Mouse (Mus musculus): ENCODE measurements around the gene Atrnl1. TPM values are rescaled to one million over a fixed set of nuclear protein-coding genes. Genes with fewer than 3 reads are reported as not detected.
"Not testable (repeated sequence)": the region's sequence is repeated elsewhere in the genome, so short reads cannot be mapped to it uniquely, and the experiment has no call there.

The Atrnl1 gene
- polyA plus RNA-seq, 1 experiment from 2014 or later: 5.6 TPM

- H3K4me2 ChIP-seq; H3K27me3 ChIP-seq (ENCODE audit: control insufficient read depth, insufficient read depth, low read length); H3K9ac ChIP-seq (ENCODE audit: low read length); H3K4me1 ChIP-seq (ENCODE audit: control insufficient read depth, insufficient read depth, low read length); H3K27ac ChIP-seq (ENCODE audit: low read depth, low read length); H3K4me3 ChIP-seq (ENCODE audit: low read depth, low read length); ATAC-seq (ENCODE audit: low FRiP score); H3K36me3 ChIP-seq (ENCODE audit: control insufficient read depth, insufficient read depth, low read length); DNase-seq (ENCODE audit: low spot score, missing footprints); H3K9me3 ChIP-seq (ENCODE audit: control insufficient read depth, low read length): not testable (repeated sequence)
- WGBS: 93% methylated on average over 8 of the region's 9 CpGs
Observed at GRCm38 (mm10) chr19:58050410-58050809, 439.6 kb downstream of the Atrnl1 start.

GRCm38 (mm10) chr19:58050986-58051385, 440.2 kb downstream of the Atrnl1 start:
- Histone ChIP-seq H3K27me3 (ENCODE audit: control insufficient read depth, insufficient read depth, low read length) (no peaks in the 10 kb centered on the region), H3K4me1 (ENCODE audit: control insufficient read depth, insufficient read depth, low read length) (0 out of 2 replicates have a peak, but pooled peaks cover 2% of the 10 kb centered on the region), H3K4me2 (no peak overlapping the region), H3K4me3 (ENCODE audit: low read depth, low read length) (no peak overlapping the region), H3K36me3 (ENCODE audit: control insufficient read depth, insufficient read depth, low read length) (no peaks in the 10 kb centered on the region), H3K9ac (ENCODE audit: low read length) (no peak overlapping the region), H3K9me3 (ENCODE audit: control insufficient read depth, low read length) (no peaks in the 10 kb centered on the region), H3K27ac (ENCODE audit: low read depth, low read length) (no peak overlapping the region)
- DNase-seq (ENCODE audit: low spot score, missing footprints) (peak; percentile 69), ATAC-seq (ENCODE audit: low FRiP score) (no peak)
- WGBS: 97% methylated on average over 8 of the region's 8 CpGs

GRCm38 (mm10) chr19:58051905-58052304, 441.1 kb downstream of the Atrnl1 start:
- Histone ChIP-seq H3K27ac (ENCODE audit: low read depth, low read length) (no peak overlapping the region), H3K4me1 (ENCODE audit: control insufficient read depth, insufficient read depth, low read length) (0 out of 2 replicates have a peak, but pooled peaks cover 2% of the 10 kb centered on the region), H3K36me3 (ENCODE audit: control insufficient read depth, insufficient read depth, low read length) (no peaks in the 10 kb centered on the region), H3K4me3 (ENCODE audit: low read depth, low read length) (no peak overlapping the region), H3K9ac (ENCODE audit: low read length) (no peak overlapping the region), H3K9me3 (ENCODE audit: control insufficient read depth, low read length) (no peaks in the 10 kb centered on the region), H3K4me2 (no peak overlapping the region), H3K27me3 (ENCODE audit: control insufficient read depth, insufficient read depth, low read length) (no peaks in the 10 kb centered on the region)
- ATAC-seq (ENCODE audit: low FRiP score) (no peak), DNase-seq (ENCODE audit: low spot score, missing footprints) (peak; percentile 83)
- 84% methylated on average over 13 of the region's 13 CpGs for WGBS

- DNase-seq (ENCODE audit: low spot score, missing footprints): peak; percentile 82
Observed at GRCm38 (mm10) chr19:58052444-58053135, 441.8 kb downstream of the Atrnl1 start.

GRCm38 (mm10) chr19:58059719-58060118, 448.9 kb downstream of the Atrnl1 start:
- no peaks in the 10 kb centered on the region for H3K36me3 ChIP-seq (ENCODE audit: control insufficient read depth, insufficient read depth, low read length)
- H3K27ac ChIP-seq (ENCODE audit: low read depth, low read length): no peak overlapping the region
- H3K9ac ChIP-seq (ENCODE audit: low read length): no peak overlapping the region
- WGBS: 30% methylated on average over 9 of the region's 9 CpGs
- no peak overlapping the region for H3K4me2 ChIP-seq
- no peaks in the 10 kb centered on the region for H3K27me3 ChIP-seq (ENCODE audit: control insufficient read depth, insufficient read depth, low read length)
- no peak overlapping the region for H3K4me3 ChIP-seq (ENCODE audit: low read depth, low read length)
- no peak for ATAC-seq (ENCODE audit: low FRiP score)
- no peaks in the 10 kb centered on the region for H3K9me3 ChIP-seq (ENCODE audit: control insufficient read depth, low read length)
- H3K4me1 ChIP-seq (ENCODE audit: control insufficient read depth, insufficient read depth, low read length): peaks cover 21% of the 10 kb centered on the region
- DNase-seq (ENCODE audit: low spot score, missing footprints): peak; percentile 94

More at GRCm38 (mm10) chr19:58052444-58053135, 441.8 kb downstream of the Atrnl1 start:
- H3K9me3 ChIP-seq (ENCODE audit: control insufficient read depth, low read length): no peaks in the 10 kb centered on the region
- H3K4me1 ChIP-seq (ENCODE audit: control insufficient read depth, insufficient read depth, low read length): 0 out of 2 replicates have a peak, but pooled peaks cover 2% of the 10 kb centered on the region
- H3K27me3 ChIP-seq (ENCODE audit: control insufficient read depth, insufficient read depth, low read length): no peaks in the 10 kb centered on the region
- 76% methylated on average over 13 of the region's 13 CpGs for WGBS
- no peak for ATAC-seq (ENCODE audit: low FRiP score)
- H3K27ac ChIP-seq (ENCODE audit: low read depth, low read length): no peak overlapping the region; the same call in 1 of the 2 replicates
- H3K4me2 ChIP-seq: no peak overlapping the region
- H3K9ac ChIP-seq (ENCODE audit: low read length): no peak overlapping the region
- H3K4me3 ChIP-seq (ENCODE audit: low read depth, low read length): no peak overlapping the region
- H3K36me3 ChIP-seq (ENCODE audit: control insufficient read depth, insufficient read depth, low read length): no peaks in the 10 kb centered on the region

- Histone ChIP-seq H3K27ac (ENCODE audit: low read depth, low read length) (peak overlapping the region; percentile 44), H3K9me3 (ENCODE audit: control insufficient read depth, low read length) (no peaks in the 10 kb centered on the region), H3K36me3 (ENCODE audit: control insufficient read depth, insufficient read depth, low read length) (no peaks in the 10 kb centered on the region), H3K4me3 (ENCODE audit: low read depth, low read length) (no peak overlapping the region), H3K4me1 (ENCODE audit: control insufficient read depth, insufficient read depth, low read length) (peaks cover 21% of the 10 kb centered on the region), H3K4me2 (peak overlapping the region; percentile 3; the same call in 1 of the 2 replicates), H3K27me3 (ENCODE audit: control insufficient read depth, insufficient read depth, low read length) (no peaks in the 10 kb centered on the region), H3K9ac (ENCODE audit: low read length) (no peak overlapping the region)
- peak; percentile 60 for ATAC-seq (ENCODE audit: low FRiP score)
- WGBS: 23% methylated on average over 12 of the region's 12 CpGs
- DNase-seq (ENCODE audit: low spot score, missing footprints): peak; percentile 91
Observed at GRCm38 (mm10) chr19:58060199-58060853, 449.5 kb downstream of the Atrnl1 start.

GRCm38 (mm10) chr19:58060854-58061358, 450.1 kb downstream of the Atrnl1 start:
- peak; percentile 91 for DNase-seq (ENCODE audit: low spot score, missing footprints)

GRCm38 (mm10) chr19:58061933-58062332, 451.1 kb downstream of the Atrnl1 start:
- no peaks in the 10 kb centered on the region for H3K36me3 ChIP-seq (ENCODE audit: control insufficient read depth, insufficient read depth, low read length)
- no peak for DNase-seq (ENCODE audit: low spot score, missing footprints)
- H3K4me3 ChIP-seq (ENCODE audit: low read depth, low read length): no peak overlapping the region
- 76% methylated on average over 8 of the region's 8 CpGs for WGBS
- no peak for ATAC-seq (ENCODE audit: low FRiP score)
- H3K4me2 ChIP-seq: no peak overlapping the region
- H3K4me1 ChIP-seq (ENCODE audit: control insufficient read depth, insufficient read depth, low read length): peaks cover 21% of the 10 kb centered on the region
- H3K9me3 ChIP-seq (ENCODE audit: control insufficient read depth, low read length): no peaks in the 10 kb centered on the region
- H3K27ac ChIP-seq (ENCODE audit: low read depth, low read length): no peak overlapping the region
- H3K27me3 ChIP-seq (ENCODE audit: control insufficient read depth, insufficient read depth, low read length): no peaks in the 10 kb centered on the region
- no peak overlapping the region for H3K9ac ChIP-seq (ENCODE audit: low read length)

More at GRCm38 (mm10) chr19:58060854-58061358, 450.1 kb downstream of the Atrnl1 start:
- Histone ChIP-seq H3K9ac (ENCODE audit: low read length) (no peak overlapping the region), H3K4me2 (peak overlapping the region; percentile 3), H3K27ac (ENCODE audit: low read depth, low read length) (peak overlapping the region; percentile 41), H3K27me3 (ENCODE audit: control insufficient read depth, insufficient read depth, low read length) (no peaks in the 10 kb centered on the region), H3K9me3 (ENCODE audit: control insufficient read depth, low read length) (no peaks in the 10 kb centered on the region), H3K36me3 (ENCODE audit: control insufficient read depth, insufficient read depth, low read length) (no peaks in the 10 kb centered on the region), H3K4me1 (ENCODE audit: control insufficient read depth, insufficient read depth, low read length) (peaks cover 21% of the 10 kb centered on the region), H3K4me3 (ENCODE audit: low read depth, low read length) (no peak overlapping the region)
- 10% methylated on average over 15 of the region's 15 CpGs for WGBS
- peak; percentile 84 for ATAC-seq (ENCODE audit: low FRiP score)

- DNase-seq (ENCODE audit: low spot score, missing footprints) (no peak), ATAC-seq (ENCODE audit: low FRiP score) (no peak)
- Histone ChIP-seq H3K36me3 (ENCODE audit: control insufficient read depth, insufficient read depth, low read length) (no peaks in the 10 kb centered on the region), H3K9me3 (ENCODE audit: control insufficient read depth, low read length) (no peaks in the 10 kb centered on the region), H3K4me2 (no peak overlapping the region), H3K9ac (ENCODE audit: low read length) (no peak overlapping the region), H3K4me1 (ENCODE audit: control insufficient read depth, insufficient read depth, low read length) (peaks cover 21% of the 10 kb centered on the region), H3K27ac (ENCODE audit: low read depth, low read length) (no peak overlapping the region), H3K27me3 (ENCODE audit: control insufficient read depth, insufficient read depth, low read length) (no peaks in the 10 kb centered on the region), H3K4me3 (ENCODE audit: low read depth, low read length) (no peak overlapping the region)
- 17% methylated on average over 6 of the region's 6 CpGs for WGBS
Observed at GRCm38 (mm10) chr19:58063541-58063940, 452.7 kb downstream of the Atrnl1 start.
